Mouse (Mus musculus) hindbrain, embryonic 12.5 days (tissue): Measurements from ENCODE around the gene Slc16a7. TPM values are rescaled to one million over a fixed set of nuclear protein-coding genes. Genes with fewer than 3 reads are reported as not detected.

ENCODE experiments used
- ATAC-seq: fragments of 200-750 bp; cut with Nextera tagmentation; 2 replicates; pipeline ENCODE4 v1.8.0; 2017; ENCODE audit warnings: moderate TSS enrichment; ENCODE audit not compliant: low FRiP score
- H3K27ac ChIP-seq: fragments of 300-500 bp; sonication (generic); 2 replicates; pipeline ENCODE4 v1.5.1; 2016; ENCODE audit warnings: mild to moderate bottlenecking
- H3K27me3 ChIP-seq: fragments of 300-500 bp; sonication (generic); 2 replicates; pipeline ENCODE4 v1.6.1; 2016; ENCODE audit warnings: mild to moderate bottlenecking
- H3K36me3 ChIP-seq: fragments of 300-500 bp; sonication (generic); 2 replicates; pipeline ENCODE4 v1.6.1; 2016; ENCODE audit warnings: mild to moderate bottlenecking
- H3K4me1 ChIP-seq: fragments of 300-500 bp; sonication (generic); 2 replicates; pipeline ENCODE4 v1.6.1; 2016
- H3K4me2 ChIP-seq: fragments of 300-500 bp; sonication (generic); replicated peaks from 2 replicates; pipeline ENCODE4 v1.6.1; 2016; ENCODE audit warnings: mild to moderate bottlenecking
- H3K4me3 ChIP-seq: fragments of 300-500 bp; sonication (generic); 2 replicates; pipeline ENCODE4 v1.5.1; 2016; ENCODE audit warnings: mild to moderate bottlenecking
- H3K9ac ChIP-seq: fragments of 300-500 bp; sonication (generic); 2 replicates; pipeline ENCODE4 v1.6.1; 2016; ENCODE audit warnings: mild to moderate bottlenecking, moderate library complexity
- H3K9me3 ChIP-seq: fragments of 300-500 bp; sonication (generic); replicated peaks from 2 replicates; pipeline ENCODE4 v1.6.1; 2016; ENCODE audit warnings: mild to moderate bottlenecking
- WGBS: fragments of 180-500 bp; shearing (Covaris S2); methylation state at CpG from one replicate; pipeline ENCODE4 v1.1.7; 2016; 5-methylcytosine and 5-hydroxymethylcytosine counted together
- polyA plus RNA-seq: library from polyadenylated mRNA; unstranded; fragments of >200 nt; fragmentation: Nextera tagmentation; extraction: Ambion mirVana; gene quantifications from 2 replicates; pipeline ENCODE4 v1.2.1, GENCODE M21; 2016

Slc16a7 gene
- 5.8 and 7.0 TPM in 2 replicates for polyA plus RNA-seq

DNA sequence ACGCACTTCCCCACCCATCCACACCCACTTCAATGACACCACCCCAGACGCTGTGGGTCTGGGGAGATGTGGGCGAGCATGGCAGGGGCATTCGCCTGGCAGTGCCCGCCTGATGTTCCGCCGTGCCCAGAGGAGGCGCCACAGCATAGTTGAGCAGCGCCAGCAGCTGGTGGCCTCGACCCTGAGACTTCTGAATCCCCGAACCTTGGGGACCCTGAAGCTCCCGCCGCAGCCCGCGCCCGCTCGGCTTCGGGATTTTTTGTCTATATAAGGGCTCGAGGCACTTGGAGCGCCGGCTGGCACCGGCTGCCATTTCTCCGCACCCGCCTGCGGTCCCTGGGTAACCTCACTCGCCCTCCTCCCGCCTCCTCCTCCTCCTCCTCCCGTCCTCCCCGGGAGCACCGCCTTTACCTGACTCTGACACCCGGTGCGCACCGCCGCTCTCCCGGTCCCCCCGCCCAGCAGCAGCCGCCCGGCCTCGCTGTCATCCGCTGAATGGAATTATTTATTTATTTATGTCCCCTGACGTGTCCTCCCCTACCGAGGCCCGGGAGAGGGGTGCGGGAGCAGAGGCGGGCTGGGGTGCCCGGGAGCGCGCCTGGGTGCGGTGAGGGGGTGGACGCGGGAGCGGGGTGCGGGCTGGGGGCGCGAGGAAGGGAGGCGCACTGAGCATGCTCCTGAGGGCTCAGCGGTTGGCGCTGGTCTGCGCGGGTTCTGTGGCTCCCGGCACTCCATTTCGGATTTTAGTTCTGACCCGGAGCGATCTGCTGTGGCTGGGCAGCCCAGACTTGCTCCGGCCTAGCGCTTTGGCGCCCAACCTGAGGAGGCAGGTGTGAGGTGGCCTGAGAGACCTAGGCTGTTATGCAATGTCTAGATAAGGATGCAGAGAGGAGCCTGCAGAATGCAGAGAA lies at the start of gene Slc16a7:
Slc16a7 (minus strand) TSS at position 590 of the 911 bp plus-strand sequence.
- ATAC-seq = peak; percentile 96
- Histone ChIP-seq H3K4me2 (peak within 1 kb of the TSS; percentile 80), H3K27ac (peak within 1 kb of the TSS; percentile 49), H3K4me1 (peaks cover 4% of the 10 kb centered on the region; the same call in 1 of the 2 replicates), H3K4me3 (peak within 1 kb of the TSS; percentile 63), H3K9me3 (no peaks in the 10 kb centered on the region), H3K36me3 (no peaks in the 10 kb centered on the region), H3K9ac (peak within 1 kb of the TSS; percentile 73), H3K27me3 (0 out of 2 replicates have a peak, but pooled peaks cover 4% of the 10 kb centered on the region)
- WGBS = under 1% methylated on average over 67 of the region's 67 CpGs

GRCm38 (mm10) chr10:125418795-125419194 lies 29.5 kb upstream of the Slc16a7 start:
- 77% methylated on average over 6 of the region's 6 CpGs for WGBS
- Histone ChIP-seq H3K9ac (no peak overlapping the region), H3K4me3 (no peak overlapping the region), H3K27me3 (no peaks in the 10 kb centered on the region), H3K36me3 (no peaks in the 10 kb centered on the region), H3K4me2 (no peak overlapping the region), H3K9me3 (no peaks in the 10 kb centered on the region), H3K4me1 (no peaks in the 10 kb centered on the region), H3K27ac (no peak overlapping the region)
- no peak for ATAC-seq

DNA sequence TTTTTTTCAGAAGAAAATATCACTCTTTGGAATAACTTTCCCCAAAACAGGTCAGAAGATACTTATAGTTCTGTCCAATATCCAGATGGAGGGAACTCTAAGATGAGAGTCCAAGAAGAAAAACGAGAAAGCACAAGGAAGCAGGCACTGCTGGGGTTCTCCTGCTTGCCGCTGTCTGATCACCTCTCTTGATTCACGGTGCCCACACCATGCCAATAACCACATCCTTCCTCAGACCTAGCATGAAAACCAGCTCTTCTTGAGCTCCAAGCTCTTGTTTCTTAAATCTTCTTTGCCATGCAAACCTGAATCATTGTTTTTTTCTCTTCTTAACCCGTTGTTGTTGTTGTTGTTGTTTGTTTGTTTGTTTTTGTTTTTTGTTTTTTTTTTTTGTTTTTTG lies 10.5 kb upstream of the Slc16a7 start:
- H3K4me3 ChIP-seq = no peak overlapping the region
- no peaks in the 10 kb centered on the region for H3K27me3 ChIP-seq
- H3K4me1 ChIP-seq = no peaks in the 10 kb centered on the region
- H3K27ac ChIP-seq = no peak overlapping the region
- H3K9me3 ChIP-seq = no peaks in the 10 kb centered on the region
- no peak overlapping the region for H3K9ac ChIP-seq
- WGBS = 88% methylated on average over 4 of the region's 4 CpGs
- H3K4me2 ChIP-seq = no peak overlapping the region
- no peaks in the 10 kb centered on the region for H3K36me3 ChIP-seq
- ATAC-seq = no peak

GRCm38 (mm10) chr10:125390011-125390410 lies 746 bp upstream of the Slc16a7 start:
- Histone ChIP-seq H3K4me2 (peak overlapping the region; percentile 80), H3K9me3 (no peaks in the 10 kb centered on the region), H3K27ac (no peak overlapping the region), H3K9ac (no peak overlapping the region), H3K36me3 (no peaks in the 10 kb centered on the region), H3K4me3 (peak overlapping the region; percentile 63; the same call in 1 of the 2 replicates), H3K27me3 (0 out of 2 replicates have a peak, but pooled peaks cover 3% of the 10 kb centered on the region), H3K4me1 (peaks cover 4% of the 10 kb centered on the region; the same call in 1 of the 2 replicates)
- ATAC-seq = no peak
- WGBS = 84% methylated on average over 6 of the region's 6 CpGs

GRCm38 (mm10) chr10:125388481-125388875 lies 787 bp downstream of the Slc16a7 start:
- H3K27me3 ChIP-seq = 0 out of 2 replicates have a peak, but pooled peaks cover 4% of the 10 kb centered on the region
- no peaks in the 10 kb centered on the region for H3K36me3 ChIP-seq
- H3K4me1 ChIP-seq = peaks cover 4% of the 10 kb centered on the region; the same call in 1 of the 2 replicates
- 19% methylated on average over 7 of the region's 7 CpGs for WGBS
- H3K4me3 ChIP-seq = peak overlapping the region; percentile 63
- peak overlapping the region; percentile 73 for H3K9ac ChIP-seq
- no peaks in the 10 kb centered on the region for H3K9me3 ChIP-seq
- peak overlapping the region; percentile 80 for H3K4me2 ChIP-seq
- H3K27ac ChIP-seq = 0 out of 2 replicates have a peak overlapping the region, but pooled peaks have one; percentile 49
- ATAC-seq = peak; percentile 39

DNA sequence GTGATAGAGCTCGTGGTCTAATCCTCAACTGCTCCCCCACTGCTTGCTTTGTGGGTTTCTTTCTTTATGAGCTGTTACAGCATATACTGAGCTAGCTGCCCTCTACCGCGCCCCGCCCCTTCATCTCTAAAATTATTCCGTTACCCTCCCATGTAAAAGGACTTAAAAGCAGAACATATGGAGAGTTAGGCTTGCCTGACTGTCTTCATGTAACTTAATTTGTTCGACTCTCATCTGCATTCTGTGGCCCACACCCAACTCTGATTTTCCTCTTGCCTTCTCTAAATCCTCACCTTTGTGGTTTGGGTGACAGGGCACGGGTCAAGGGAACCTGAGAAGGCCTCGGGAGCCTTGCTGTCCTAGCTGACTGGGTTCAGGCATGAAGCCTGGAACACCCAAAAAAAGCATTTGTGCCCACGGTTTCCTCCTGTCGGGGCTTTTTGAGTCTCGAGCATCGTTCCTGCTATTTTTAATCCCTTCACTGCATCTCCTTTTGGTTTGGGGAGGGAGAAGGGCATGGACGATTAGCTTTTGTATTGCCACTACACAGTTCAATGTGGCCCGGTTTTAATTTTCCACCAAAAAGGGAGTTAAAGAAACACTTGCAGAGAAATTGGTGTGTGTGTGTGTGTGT lies 1.4 kb downstream of the Slc16a7 start:
- H3K9me3 ChIP-seq = no peaks in the 10 kb centered on the region
- 52% methylated on average over 14 of the region's 14 CpGs for WGBS
- no peak overlapping the region for H3K9ac ChIP-seq
- H3K4me3 ChIP-seq = no peak overlapping the region
- H3K27ac ChIP-seq = no peak overlapping the region
- peak overlapping the region; percentile 80; the same call in 1 of the 2 replicates for H3K4me2 ChIP-seq
- no peak for ATAC-seq
- H3K36me3 ChIP-seq = no peaks in the 10 kb centered on the region
- 0 out of 2 replicates have a peak, but pooled peaks cover 4% of the 10 kb centered on the region for H3K27me3 ChIP-seq
- H3K4me1 ChIP-seq = peaks cover 4% of the 10 kb centered on the region; the same call in 1 of the 2 replicates

DNA sequence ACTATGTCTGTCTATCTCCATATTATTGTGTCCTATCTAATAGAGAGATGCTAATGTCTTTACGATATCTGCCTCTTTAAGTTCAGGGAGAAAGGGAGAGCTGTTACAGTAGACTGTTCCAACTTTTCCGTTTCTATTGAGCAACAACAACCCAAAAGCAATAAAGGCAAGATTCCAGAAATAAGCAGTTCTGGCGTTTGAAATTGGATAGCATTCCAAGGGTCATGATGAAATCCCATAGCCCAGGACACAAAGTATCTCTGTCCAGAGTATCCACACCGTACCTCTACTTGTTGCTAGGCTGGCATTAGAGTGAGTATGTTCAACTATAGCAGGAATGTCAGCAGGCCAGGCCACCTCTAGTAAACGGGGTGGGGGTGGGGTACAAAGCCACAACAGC lies 13.7 kb downstream of the Slc16a7 start:
- Histone ChIP-seq H3K4me1 (no peaks in the 10 kb centered on the region), H3K4me2 (no peak overlapping the region), H3K27ac (no peak overlapping the region), H3K27me3 (no peaks in the 10 kb centered on the region), H3K36me3 (no peaks in the 10 kb centered on the region), H3K9me3 (no peaks in the 10 kb centered on the region), H3K9ac (no peak overlapping the region), H3K4me3 (no peak overlapping the region)
- 79% methylated on average over 5 of the region's 5 CpGs for WGBS
- no peak for ATAC-seq

DNA sequence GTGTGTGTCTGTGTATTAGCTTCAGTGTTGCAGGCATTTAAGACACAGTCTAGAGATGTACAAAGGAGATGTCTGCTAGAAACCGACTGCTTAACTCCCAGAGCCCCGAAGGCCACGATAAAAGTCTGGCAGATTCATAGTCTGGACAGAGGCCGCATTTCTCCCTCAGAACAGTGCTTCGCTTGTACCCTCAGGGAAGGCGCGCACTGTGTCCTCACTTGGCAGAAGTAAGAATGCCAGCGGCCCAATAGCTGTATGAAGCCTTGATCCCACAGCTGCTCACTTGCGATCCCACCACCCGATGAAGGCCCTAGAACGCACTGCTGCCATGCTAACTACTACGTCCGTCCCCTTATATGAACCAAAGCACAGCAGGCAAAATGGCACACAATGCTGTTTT lies 16.6 kb downstream of the Slc16a7 start:
- Histone ChIP-seq H3K27ac (no peak overlapping the region), H3K27me3 (no peaks in the 10 kb centered on the region), H3K9me3 (no peaks in the 10 kb centered on the region), H3K4me1 (no peaks in the 10 kb centered on the region), H3K4me2 (no peak overlapping the region), H3K36me3 (no peaks in the 10 kb centered on the region), H3K9ac (no peak overlapping the region), H3K4me3 (no peak overlapping the region)
- WGBS = 92% methylated on average over 13 of the region's 13 CpGs
- no peak for ATAC-seq

DNA sequence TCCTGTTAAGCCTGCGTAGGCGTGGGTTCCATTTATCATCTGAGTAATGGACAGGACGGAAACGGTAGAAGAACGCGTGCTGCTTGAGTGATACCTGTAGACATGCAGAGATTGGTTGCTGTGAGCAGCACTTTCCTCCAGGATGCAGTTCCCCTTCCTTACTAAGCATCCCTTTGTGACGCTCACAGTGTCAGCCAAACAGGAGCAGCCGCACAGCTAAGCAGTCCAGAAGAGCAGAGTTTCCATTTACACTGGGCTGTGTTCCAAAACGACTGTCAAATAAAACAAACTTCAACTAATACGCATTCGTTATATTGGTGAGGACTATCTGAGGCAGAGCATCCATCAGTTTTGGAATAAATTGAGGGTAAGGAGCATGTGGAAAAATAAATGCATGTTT lies 17.8 kb downstream of the Slc16a7 start:
- no peak overlapping the region for H3K4me3 ChIP-seq
- no peak overlapping the region for H3K27ac ChIP-seq
- 88% methylated on average over 11 of the region's 11 CpGs for WGBS
- no peak overlapping the region for H3K4me2 ChIP-seq
- H3K27me3 ChIP-seq = no peaks in the 10 kb centered on the region
- no peaks in the 10 kb centered on the region for H3K36me3 ChIP-seq
- H3K9me3 ChIP-seq = no peaks in the 10 kb centered on the region
- H3K9ac ChIP-seq = no peak overlapping the region
- no peak for ATAC-seq
- H3K4me1 ChIP-seq = no peaks in the 10 kb centered on the region

GRCm38 (mm10) chr10:125370037-125370610 lies 19.1 kb downstream of the Slc16a7 start:
- no peak for ATAC-seq
- Histone ChIP-seq H3K27ac (no peak overlapping the region), H3K36me3 (no peaks in the 10 kb centered on the region), H3K4me2 (no peak overlapping the region), H3K4me3 (no peak overlapping the region), H3K9me3 (no peaks in the 10 kb centered on the region), H3K27me3 (no peaks in the 10 kb centered on the region), H3K4me1 (no peaks in the 10 kb centered on the region), H3K9ac (no peak overlapping the region)
- 84% methylated on average over 8 of the region's 8 CpGs for WGBS

GRCm38 (mm10) chr10:125358479-125358878 lies 30.8 kb downstream of the Slc16a7 start:
- WGBS = 91% methylated on average over 7 of the region's 7 CpGs
- no peaks in the 10 kb centered on the region for H3K4me1 ChIP-seq
- H3K4me2 ChIP-seq = no peak overlapping the region
- H3K4me3 ChIP-seq = no peak overlapping the region
- no peak for ATAC-seq
- H3K9ac ChIP-seq = no peak overlapping the region
- no peaks in the 10 kb centered on the region for H3K27me3 ChIP-seq
- no peak overlapping the region for H3K27ac ChIP-seq
- H3K36me3 ChIP-seq = no peaks in the 10 kb centered on the region
- H3K9me3 ChIP-seq = no peaks in the 10 kb centered on the region

DNA sequence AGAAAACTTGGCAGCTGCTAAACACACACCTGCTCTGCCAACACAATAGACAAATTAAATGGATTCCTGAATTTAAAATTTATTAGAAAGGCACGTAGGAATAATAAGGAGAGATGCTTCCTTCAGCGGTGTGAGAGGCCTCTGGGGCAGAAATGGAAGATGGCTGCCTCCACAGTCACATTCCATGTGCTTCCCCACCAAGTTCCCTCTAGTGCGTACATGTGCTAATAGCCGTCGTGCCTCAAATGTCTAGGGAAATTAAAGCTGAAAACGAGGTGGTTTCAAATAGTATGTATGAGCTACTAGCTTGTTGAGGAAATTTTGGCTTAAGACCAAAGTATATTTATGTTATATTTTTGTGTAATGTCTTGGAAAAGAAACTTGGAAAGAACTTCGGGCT lies 36.5 kb downstream of the Slc16a7 start:
- no peak for ATAC-seq
- 68% methylated on average over 7 of the region's 7 CpGs for WGBS
- Histone ChIP-seq H3K27me3 (no peaks in the 10 kb centered on the region), H3K36me3 (no peaks in the 10 kb centered on the region), H3K27ac (no peak overlapping the region), H3K9ac (no peak overlapping the region), H3K4me3 (no peak overlapping the region), H3K9me3 (no peaks in the 10 kb centered on the region), H3K4me1 (no peaks in the 10 kb centered on the region), H3K4me2 (no peak overlapping the region)
